Mouse (Mus musculus) embryonic stem cell, embryonic (primary cell): Measurements from ENCODE around the gene Slc27a2.

Experiments used
- CTCF ChIA-PET, 4 experiments: fragments of 300-600 bp in 2 of 4; fragments of 350-600 bp in 2 of 4; sonication (Branson Sonifier 250); formaldehyde crosslinking; loops; one replicate each; lab custom pipeline; 2022; ENCODE audit warnings: inconsistent platforms in 2 of 4; lab: Charles Lee
- POLR2A ChIA-PET, 4 experiments: fragments of 300-600 bp in 2 of 4; fragments of 350-600 bp in 2 of 4; sonication (Branson Sonifier 250); formaldehyde crosslinking; loops; one replicate each; lab custom pipeline; 2022; ENCODE audit warnings: antibody characterized with exemption in 4 of 4, inconsistent platforms in 1 of 4; lab: Charles Lee

Slc27a2 gene

DNA sequence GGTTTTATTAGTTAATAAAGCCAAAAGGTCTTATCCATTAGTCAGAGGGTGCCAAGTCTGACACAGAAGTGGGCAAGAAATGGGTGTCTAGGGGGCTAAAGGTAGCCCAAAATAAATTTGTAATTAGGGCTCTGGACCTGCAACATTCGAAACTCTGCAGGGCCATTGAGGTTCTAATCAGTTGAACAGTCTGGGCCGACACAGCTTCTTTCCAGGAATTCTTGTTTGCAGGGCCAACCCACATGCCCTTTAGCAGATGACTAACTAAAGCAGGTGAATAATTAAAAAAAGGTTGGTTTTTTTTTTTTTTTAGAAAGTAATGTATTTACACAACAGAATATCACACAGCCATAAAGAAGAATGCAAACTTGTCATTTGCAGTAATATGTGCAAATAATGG, 70.2 kb downstream of the Slc27a2 start:
- CTCF ChIA-PET, result no interaction called here
- POLR2A ChIA-PET, result no interaction called here

DNA sequence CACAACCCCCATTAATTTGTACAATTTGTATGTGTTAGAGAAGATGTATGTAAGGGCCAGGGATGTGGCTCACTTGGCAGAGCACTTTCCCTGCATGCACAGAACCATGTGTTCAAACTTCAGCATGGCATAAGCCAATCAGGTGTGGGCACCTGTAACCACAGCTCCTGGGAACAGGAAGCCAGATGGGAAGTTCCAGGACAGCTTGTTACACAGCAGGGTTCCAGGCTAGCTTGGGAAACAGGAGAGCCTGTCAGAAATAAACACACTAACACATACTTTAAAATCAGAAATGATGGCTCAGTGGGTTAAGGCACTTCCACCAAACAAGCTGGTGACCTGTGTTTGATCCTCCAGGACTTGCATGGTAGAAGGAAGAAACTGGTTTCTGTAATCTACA, 70.9 kb downstream of the Slc27a2 start:
- CTCF ChIA-PET, result interaction anchor here in 1 of 4 experiments (1.0 kb wide), 1 partner anchor 29 kb away, joined by 4 read pairs; no protein-coding TSS in a partner anchor

DNA sequence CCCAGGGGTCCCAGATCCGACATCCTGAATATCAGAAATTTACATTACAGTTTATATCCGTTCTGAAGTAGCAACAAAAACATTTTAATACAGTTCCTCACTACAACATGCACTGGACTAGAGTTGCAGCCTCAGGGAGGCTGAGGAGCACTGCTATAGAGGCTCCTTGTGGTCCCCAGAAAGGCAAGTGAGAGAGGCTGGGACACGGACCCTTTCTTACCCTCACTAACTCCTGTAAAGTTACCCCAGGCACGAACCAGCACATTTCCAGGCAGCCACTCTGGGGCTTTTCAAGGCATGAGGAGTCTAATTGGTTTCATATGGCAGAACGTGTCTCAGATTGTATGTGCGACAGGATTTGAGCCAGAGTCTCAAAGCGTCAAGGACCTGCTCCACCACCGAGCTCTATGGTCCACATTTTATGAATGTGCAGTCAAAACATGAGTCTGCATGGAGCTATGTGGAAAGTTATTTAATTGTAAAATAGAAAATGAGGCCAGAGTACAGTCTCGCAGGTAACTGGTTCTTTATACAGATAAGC, 76.3 kb downstream of the Slc27a2 start:
- CTCF ChIA-PET, result interaction anchor here in 1 of 4 experiments (2.1 kb wide), 1 partner anchor 35 kb away, joined by 5 read pairs; no protein-coding TSS in a partner anchor
- POLR2A ChIA-PET, result interaction anchor here in 2 of 4 experiments (1.2 to 1.4 kb wide), 4 partner anchors 8 to 79 kb away, joined by 3 to 4 read pairs (median 4); partner anchors contain the start of gene Usp8 (in 1 of the 2)

More for the DNA sequence above, 70.9 kb downstream of the Slc27a2 start:
- POLR2A ChIA-PET, result no interaction called here

DNA sequence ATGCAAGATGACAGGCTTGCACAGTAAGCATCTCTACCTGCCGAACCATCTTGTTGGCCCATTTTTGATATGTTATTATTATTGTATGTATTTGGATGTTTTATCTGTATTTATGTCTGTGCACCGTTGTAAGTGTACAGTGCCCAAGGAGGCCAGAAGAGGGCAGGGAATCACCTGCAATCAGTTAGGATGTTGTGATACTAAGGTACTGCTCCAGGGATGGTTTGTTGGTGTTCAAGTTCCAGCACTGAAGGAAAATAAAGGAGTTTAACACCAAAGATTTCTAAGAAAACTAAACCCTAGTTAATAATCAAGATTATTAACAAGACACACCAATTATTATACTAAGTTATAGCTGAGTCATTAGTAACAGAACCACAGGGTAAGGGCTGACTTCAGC, 81.0 kb downstream of the Slc27a2 start:
- ChIA-PET CTCF (no interaction called here), POLR2A (interaction anchor here in 1 of 4 experiments (0.9 kb wide), 1 partner anchor 14 kb away, joined by 3 read pairs; the partner anchor contains the start of gene Hdc)

DNA sequence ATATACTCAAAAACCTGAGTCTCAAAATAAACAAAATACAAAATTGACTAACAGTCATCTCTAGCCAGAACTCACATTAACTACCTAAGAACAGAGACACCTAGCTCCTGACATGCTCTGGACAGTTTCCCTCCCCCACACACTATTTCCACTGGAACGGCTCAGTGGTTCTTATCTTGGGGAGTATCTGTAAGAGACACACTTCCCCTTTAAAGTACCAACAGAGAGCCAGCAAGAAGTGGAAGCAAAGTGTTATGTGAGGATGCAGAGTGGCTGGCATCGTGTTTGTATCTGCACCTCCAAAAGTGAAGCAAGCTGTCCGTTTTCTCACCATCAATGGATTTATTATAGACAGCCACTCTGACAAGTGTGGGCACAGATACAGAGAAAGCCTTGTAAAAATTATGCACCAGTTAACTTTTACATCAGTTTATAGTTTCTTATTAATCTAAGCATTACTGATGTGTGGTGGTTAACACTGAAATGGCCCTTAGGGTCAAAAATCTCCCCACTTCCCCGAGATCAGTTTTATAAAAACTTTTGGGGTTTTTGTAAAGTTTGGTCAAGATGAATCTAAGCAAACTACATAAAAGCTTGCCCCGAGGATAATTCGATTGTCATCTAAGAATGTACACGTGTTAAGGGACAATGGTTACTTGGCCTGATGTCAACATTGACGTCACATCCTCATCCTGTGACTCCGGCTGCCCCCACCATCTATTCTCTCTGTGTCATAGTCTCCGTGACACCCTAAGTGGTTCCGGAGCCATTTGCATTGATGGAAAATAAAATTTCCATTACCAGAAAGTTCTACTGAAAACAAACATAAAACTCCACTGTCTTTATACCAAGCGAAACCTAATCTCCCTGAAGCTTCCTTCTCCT, 84.0 kb downstream of the Slc27a2 start:
- POLR2A ChIA-PET, result interaction anchor here in 3 of 4 experiments (0.5 to 1.6 kb wide), 8 partner anchors 9 to 774 kb away, joined by 3 to 4 read pairs (median 4); partner anchors contain the start of gene Hdc (in 1 of the 3)
- CTCF ChIA-PET, result interaction anchor here in 1 of 4 experiments (0.7 kb wide), 1 partner anchor 10 kb away, joined by 5 read pairs; no protein-coding TSS in a partner anchor
